Mouse (Mus musculus): Measurements from ENCODE around the gene Kcnn1.

DNA sequence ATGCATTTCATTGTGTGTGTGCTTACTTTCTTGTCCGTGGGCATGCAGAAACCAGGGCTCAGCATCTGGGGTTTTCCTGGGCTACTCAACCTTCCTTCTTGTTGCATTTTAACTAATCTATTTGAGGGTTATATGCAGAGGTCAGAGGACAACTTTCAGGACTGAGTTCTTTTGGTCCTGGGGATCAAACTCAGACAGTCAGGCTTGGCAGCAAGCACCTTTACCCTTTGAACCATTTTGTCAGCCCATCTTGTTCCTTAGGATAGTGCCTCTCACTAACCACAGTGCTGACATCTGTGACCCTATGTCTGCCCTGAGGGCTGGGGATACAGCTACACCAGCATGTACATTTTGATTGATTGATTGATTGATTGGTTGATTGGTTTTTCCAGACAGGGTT is 35.3 kb downstream of the Kcnn1 start:
- TF ChIP-seq CTCF (IDR thresholded peaks at IDR 0.05; ENCODE audit: control insufficient read depth, insufficient read depth, insufficient replicate concordance, low read depth, low read length) (no peak), POLR2A (IDR thresholded peaks at IDR 0.05; ENCODE audit: control insufficient read depth, low read depth, low read length) (no peak)
